Mouse (Mus musculus) CH12.LX (cell line): ENCODE results near the gene Shc2. TPM values are rescaled to one million over a fixed set of nuclear protein-coding genes. Genes with fewer than 3 reads are reported as not detected.

Experiments used
- DNase-seq: peaks from one replicate; pipeline ENCODE4 v3.0.0-alpha.2; 2013; ENCODE audit errors: extremely low read depth
- H3K27ac ChIP-seq: 2 replicates; pipeline ENCODE4 v1.5.1; 2012; ENCODE audit warnings: low read depth, mild to moderate bottlenecking, control low read depth, moderate library complexity; ENCODE audit not compliant: insufficient read depth
- H3K27me3 ChIP-seq: replicated peaks from 2 replicates; pipeline ENCODE3; 2012; ENCODE audit warnings: inconsistent platforms
- H3K36me3 ChIP-seq, 2 experiments: replicated peaks in 1 of 2; 2 replicates each; pipeline versions ENCODE3 to v1.6.1; 2012; ENCODE audit warnings: inconsistent platforms in 1 of 2, low read length in 1 of 2, mild to moderate bottlenecking in 1 of 2, mixed read lengths in 1 of 2, moderate library complexity in 1 of 2; ENCODE audit not compliant: control insufficient read depth in 1 of 2, insufficient read depth in 1 of 2
- H3K4me1 ChIP-seq, 2 experiments: 2 replicates each; pipeline ENCODE4 v1.6.1; 2012; ENCODE audit warnings: inconsistent platforms in 1 of 2, moderate library complexity in 1 of 2; ENCODE audit not compliant: insufficient read depth in 2 of 2, control insufficient read depth in 1 of 2
- H3K4me2 ChIP-seq: 2 replicates; pipeline ENCODE4 v1.6.1; 2012; ENCODE audit warnings: low read depth, mild to moderate bottlenecking, control low read depth; ENCODE audit not compliant: poor library complexity, insufficient read depth, severe bottlenecking
- H3K4me3 ChIP-seq, 3 experiments: fragments of 150-350 bp in 1 of 3; sonication (generic) in 1 of 3; replicated peaks in 1 of 3; 2 replicates each; pipeline versions ENCODE3 to v1.5.1; 2011 to 2012; ENCODE audit warnings: low read depth in 2 of 3, low read length in 2 of 3, mild to moderate bottlenecking in 2 of 3, moderate library complexity in 2 of 3, control low read depth in 1 of 3, improper control_type of control experiment in 1 of 3, inconsistent platforms in 1 of 3, mixed read lengths in 1 of 3; ENCODE audit not compliant: poor library complexity in 1 of 3
- H3K79me2 ChIP-seq: replicated peaks from 2 replicates; pipeline ENCODE4 v1.6.1; 2012; ENCODE audit warnings: mild to moderate bottlenecking, moderate library complexity; ENCODE audit not compliant: control insufficient read depth, poor library complexity, insufficient read depth, severe bottlenecking; ENCODE audit errors: extremely low read depth
- H3K9ac ChIP-seq: 2 replicates; pipeline ENCODE4 v1.6.1; 2012; ENCODE audit warnings: low read depth, mild to moderate bottlenecking, control low read depth, moderate library complexity; ENCODE audit not compliant: insufficient read depth
- H3K9me3 ChIP-seq: replicated peaks from 2 replicates; pipeline ENCODE3; 2012; ENCODE audit warnings: low read length, inconsistent platforms, mixed read lengths
- BHLHE40 ChIP-seq: IDR thresholded peaks from 2 replicates; pipeline ENCODE4 v1.6.1; 2011; ENCODE audit warnings: mild to moderate bottlenecking, low read depth, low read length, improper control_type of control experiment
- CHD2 ChIP-seq: IDR thresholded peaks from 2 replicates; pipeline ENCODE4 v1.6.1; 2011; ENCODE audit warnings: low read length, improper control_type of control experiment
- CTCF ChIP-seq, 2 experiments: IDR thresholded peaks in 1 of 2; conservative IDR thresholded peaks in 1 of 2; 2 replicates each; pipeline ENCODE4 v1.5.1; 2011 to 2012; ENCODE audit warnings: low read depth in 2 of 2, low read length in 2 of 2, improper control_type of control experiment in 1 of 2, inconsistent platforms in 1 of 2, mild to moderate bottlenecking in 1 of 2, moderate library complexity in 1 of 2
- ELF1 ChIP-seq: IDR thresholded peaks from 2 replicates; pipeline ENCODE4 v1.6.1; 2014; ENCODE audit warnings: low read depth, mild to moderate bottlenecking, inconsistent platforms, low read length, improper control_type of control experiment
- EP300 ChIP-seq: IDR thresholded peaks from 2 replicates; pipeline ENCODE4 v1.6.1; 2011; ENCODE audit warnings: low read length, improper control_type of control experiment
- GABPA ChIP-seq: IDR thresholded peaks from 2 replicates; pipeline ENCODE4 v1.6.1; 2012; ENCODE audit warnings: low read depth, low read length, improper control_type of control experiment, inconsistent platforms; ENCODE audit not compliant: insufficient replicate concordance
- IRF4 ChIP-seq: IDR thresholded peaks from 2 replicates; pipeline ENCODE4 v1.6.1; 2014; ENCODE audit warnings: low read depth, mild to moderate bottlenecking, inconsistent platforms, low read length, improper control_type of control experiment
- JUN ChIP-seq: IDR thresholded peaks from 2 replicates; pipeline ENCODE4 v1.6.1; 2011; ENCODE audit warnings: low read depth, mild to moderate bottlenecking, low read length, improper control_type of control experiment, moderate library complexity; ENCODE audit not compliant: insufficient read depth
- JUND ChIP-seq: conservative IDR thresholded peaks from 2 replicates; pipeline ENCODE4 v1.6.1; 2011; ENCODE audit warnings: low read depth, low read length, improper control_type of control experiment
- MAFK ChIP-seq: IDR thresholded peaks from 2 replicates; pipeline ENCODE4 v1.6.1; 2011; ENCODE audit warnings: low read length, improper control_type of control experiment; ENCODE audit not compliant: insufficient replicate concordance
- MAX ChIP-seq: IDR thresholded peaks from 2 replicates; pipeline ENCODE4 v1.6.1; 2011; ENCODE audit warnings: low read length, improper control_type of control experiment
- MAZ ChIP-seq: IDR thresholded peaks from 2 replicates; pipeline ENCODE4 v1.6.1; 2012; ENCODE audit warnings: low read depth, mild to moderate bottlenecking, inconsistent platforms, low read length, improper control_type of control experiment, moderate library complexity
- MEF2A ChIP-seq: IDR thresholded peaks from 2 replicates; pipeline ENCODE4 v1.6.1; 2014; ENCODE audit warnings: low read depth, mild to moderate bottlenecking, inconsistent platforms, low read length, improper control_type of control experiment, borderline replicate concordance
- MXI1 ChIP-seq: IDR thresholded peaks from 2 replicates; pipeline ENCODE4 v1.6.1; 2011; ENCODE audit warnings: mild to moderate bottlenecking, low read depth, low read length, improper control_type of control experiment
- NELFE ChIP-seq: IDR thresholded peaks from 2 replicates; pipeline ENCODE4 v1.6.1; 2011; ENCODE audit warnings: low read depth, low read length, improper control_type of control experiment
- NRF1 ChIP-seq: IDR thresholded peaks from 2 replicates; pipeline ENCODE4 v1.6.1; 2014; ENCODE audit warnings: low read depth, mild to moderate bottlenecking, inconsistent platforms, low read length, improper control_type of control experiment, moderate library complexity
- POLR2A ChIP-seq: IDR thresholded peaks from 2 replicates; pipeline ENCODE4 v1.6.1; 2011; ENCODE audit warnings: low read depth, mild to moderate bottlenecking, improper control_type of control experiment, low read length
- POLR2AphosphoS2 ChIP-seq: IDR thresholded peaks from 2 replicates; pipeline ENCODE4 v1.6.1; 2011; ENCODE audit warnings: low read depth, low read length, improper control_type of control experiment
- SMC3 ChIP-seq: IDR thresholded peaks from 2 replicates; pipeline ENCODE4 v1.6.1; 2011; ENCODE audit warnings: low read depth, low read length, improper control_type of control experiment
- TBP ChIP-seq: conservative IDR thresholded peaks from 2 replicates; pipeline ENCODE4 v1.6.1; 2011; ENCODE audit warnings: low read depth, low read length, improper control_type of control experiment
- USF1 ChIP-seq: IDR thresholded peaks from 2 replicates; pipeline ENCODE4 v1.6.1; 2014; ENCODE audit warnings: low read depth, mild to moderate bottlenecking, inconsistent platforms, low read length, improper control_type of control experiment
- USF2 ChIP-seq: conservative IDR thresholded peaks from 2 replicates; pipeline ENCODE4 v1.6.1; 2011; ENCODE audit warnings: low read depth, low read length, improper control_type of control experiment
- ZC3H11A ChIP-seq: IDR thresholded peaks from 2 replicates; pipeline ENCODE4 v1.6.1; 2012; ENCODE audit warnings: low read depth, mild to moderate bottlenecking, inconsistent platforms, low read length, improper control_type of control experiment
- ZNF384 ChIP-seq: IDR thresholded peaks from 2 replicates; pipeline ENCODE4 v1.6.1; 2012; ENCODE audit warnings: low read depth, low read length, improper control_type of control experiment, inconsistent platforms
- dilution Hi-C: fragments of 300-500 bp; cut with MboI; formaldehyde crosslinking; loops from 2 replicates; pipeline ENCODE4 v1.14.3; 2020; ENCODE audit warnings: low sequenced_read_pairs; ENCODE audit not compliant: extremely low pct_unique_long_range_greater_than_20kb, extremely low pct_ligation_motif_present
- in situ Hi-C: fragments of 300-500 bp; cut with MboI; formaldehyde crosslinking; loops from 3 replicates; pipeline ENCODE4 v1.14.3; 2019; ENCODE audit warnings: low sequenced_read_pairs, low pct_ligation_motif_present, low pct_unique_long_range_greater_than_20kb, mixed read lengths
- polyA plus RNA-seq: library from polyadenylated mRNA; unstranded; fragments of >175 nt; gene quantifications from 2 replicates; pipeline ENCODE4 v1.2.1, GENCODE M21; 2012; ENCODE audit warnings: low read depth; ENCODE audit not compliant: insufficient read length
- total RNA-seq, 2 experiments: library from RNA; depleted of rRNA; stranded (reverse); fragments of 300-350 nt in 1 of 2; fragments of >200 nt in 1 of 2; gene quantifications; 2 replicates each; pipeline ENCODE4 v1.2.3; 2012 to 2014

The Shc2 gene
- total RNA-seq (2012; rRNA removed) (not detected in 2 replicates), total RNA-seq (2014; rRNA removed) (not detected in 2 replicates), polyA plus RNA-seq (not detected in 2 replicates)

GRCm38 (mm10) chr10:79637128-79638110 lies at the start of gene Shc2:
Gene Shc2, minus strand, starts transcription at chr10:79637918.
- in situ Hi-C loops (no loop called here), dilution Hi-C loops (no loop called here)
- Histone ChIP-seq H3K4me1 (0 out of 4 replicates have a peak, but pooled peaks cover 0 to 2% of the 10 kb centered on the region in 2 experiments), H3K79me2 (no peaks in the 10 kb centered on the region), H3K9me3 (no peaks in the 10 kb centered on the region), H3K4me3 (no peak within 1 kb of the TSS), H3K36me3 (no peaks in the 10 kb centered on the region), H3K4me2 (no peak within 1 kb of the TSS), H3K27ac (no peak within 1 kb of the TSS), H3K9ac (no peak within 1 kb of the TSS), H3K27me3 (peaks cover 61% of the 10 kb centered on the region)
- TF ChIP-seq USF1, result no peak
- TF ChIP-seq POLR2A, result no peak
- TF ChIP-seq ZC3H11A, result no peak
- no peak for TF ChIP-seq NRF1
- no peak for DNase-seq

GRCm38 (mm10) chr10:79687513-79687912 lies 49.8 kb upstream of the Shc2 start:
- DNase-seq, result no peak
- dilution Hi-C loops (no loop called here), in situ Hi-C loops (no loop called here)
- Histone ChIP-seq H3K4me2 (no peak overlapping the region), H3K9me3 (peaks cover 6% of the 10 kb centered on the region), H3K27ac (no peak overlapping the region), H3K9ac (no peak overlapping the region), H3K4me3 (no peak overlapping the region), H3K4me1 (peaks cover 15 to 32% of the 10 kb centered on the region in 2 experiments), H3K36me3 (peaks cover 47 to 70% of the 10 kb centered on the region in 2 experiments), H3K27me3 (no peaks in the 10 kb centered on the region), H3K79me2 (peaks cover 26% of the 10 kb centered on the region)
- TF ChIP-seq IRF4 (no peak), NELFE (no peak), MAZ (no peak)

- no peak for DNase-seq
- dilution Hi-C loops (no loop called here), in situ Hi-C loops (no loop called here)
- no peak for TF ChIP-seq EP300
- TF ChIP-seq TBP, result no peak
- no peak for TF ChIP-seq CTCF (conservative IDR thresholded peaks at IDR 0.05 in 1 of 2, IDR thresholded peaks at IDR 0.05 in 1 of 2; ENCODE audit: low read depth in 2 of 2, low read length in 2 of 2)
- no peak for TF ChIP-seq POLR2A
- TF ChIP-seq JUN, result no peak
- TF ChIP-seq MEF2A, result no peak
- no peak for TF ChIP-seq BHLHE40
- TF ChIP-seq USF2, result no peak
- TF ChIP-seq ZNF384, result no peak
- no peak for TF ChIP-seq USF1
- TF ChIP-seq MXI1, result no peak
- TF ChIP-seq JUND, result no peak
- TF ChIP-seq GABPA, result no peak
- TF ChIP-seq MAX, result no peak
- no peak for TF ChIP-seq CHD2
- no peak for TF ChIP-seq MAFK
- no peak for TF ChIP-seq POLR2AphosphoS2
- no peak for TF ChIP-seq ELF1
- TF ChIP-seq SMC3, result no peak
- Histone ChIP-seq H3K9me3 (no peaks in the 10 kb centered on the region), H3K4me3 (no peak overlapping the region), H3K79me2 (peaks cover 31% of the 10 kb centered on the region), H3K4me2 (no peak overlapping the region), H3K27me3 (no peaks in the 10 kb centered on the region), H3K36me3 (peaks cover 47 to 64% of the 10 kb centered on the region in 2 experiments), H3K4me1 (peaks cover 15 to 32% of the 10 kb centered on the region in 2 experiments), H3K9ac (no peak overlapping the region), H3K27ac (no peak overlapping the region)
Observed at GRCm38 (mm10) chr10:79686691-79687090, 49.0 kb upstream of the Shc2 start.
